Mouse (Mus musculus): ENCODE data around the gene Plcl2. TPM values are rescaled to one million over a fixed set of nuclear protein-coding genes. Genes with fewer than 3 reads are reported as not detected.

Gene Plcl2
- polyA plus RNA-seq, 1 experiment from 2014 or later = 6.7 TPM

GRCm38 (mm10) chr17:50495216-50495889, 13.8 kb upstream of the Plcl2 start:
- Histone ChIP-seq H3K9me3 (ENCODE audit: control insufficient read depth, low read length) (no peaks in the 10 kb centered on the region), H3K9ac (ENCODE audit: low read depth, low read length) (no peak overlapping the region), H3K4me2 (replicated peaks; ENCODE audit: low read depth, low read length) (no peak overlapping the region), H3K4me1 (replicated peaks; ENCODE audit: control insufficient read depth, insufficient read depth, low read length) (no peaks in the 10 kb centered on the region), H3K27ac (ENCODE audit: low read depth, low read length) (no peak overlapping the region), H3K36me3 (ENCODE audit: control insufficient read depth, insufficient read depth, low read length) (no peaks in the 10 kb centered on the region), H3K4me3 (ENCODE audit: low read depth, low read length) (no peak overlapping the region), H3K27me3 (ENCODE audit: control insufficient read depth, insufficient read depth, low read length) (no peaks in the 10 kb centered on the region)
- DNase-seq (ENCODE audit: low spot score) (peak; percentile 31), ATAC-seq (ENCODE audit: low FRiP score) (no peak)
- 67% methylated on average over 10 of the region's 10 CpGs for WGBS

- H3K4me2 ChIP-seq (replicated peaks; ENCODE audit: low read depth, low read length) = no peak overlapping the region
- no peaks in the 10 kb centered on the region for H3K36me3 ChIP-seq (ENCODE audit: control insufficient read depth, insufficient read depth, low read length)
- no peaks in the 10 kb centered on the region for H3K9me3 ChIP-seq (ENCODE audit: control insufficient read depth, low read length)
- no peak overlapping the region for H3K4me3 ChIP-seq (ENCODE audit: low read depth, low read length)
- H3K27ac ChIP-seq (ENCODE audit: low read depth, low read length) = no peak overlapping the region
- H3K4me1 ChIP-seq (replicated peaks; ENCODE audit: control insufficient read depth, insufficient read depth, low read length) = no peaks in the 10 kb centered on the region
- H3K9ac ChIP-seq (ENCODE audit: low read depth, low read length) = no peak overlapping the region
- no peak for ATAC-seq (ENCODE audit: low FRiP score)
- DNase-seq (ENCODE audit: low spot score) = no peak
- no peaks in the 10 kb centered on the region for H3K27me3 ChIP-seq (ENCODE audit: control insufficient read depth, insufficient read depth, low read length)
- WGBS = 52% methylated on average over 7 of the region's 7 CpGs
Observed at GRCm38 (mm10) chr17:50498062-50498697, 11.0 kb upstream of the Plcl2 start.

- ATAC-seq (ENCODE audit: low FRiP score) (no peak), DNase-seq (ENCODE audit: low spot score) (no peak)
- no peaks in the 10 kb centered on the region for H3K4me1 ChIP-seq (replicated peaks; ENCODE audit: control insufficient read depth, insufficient read depth, low read length)
- WGBS = 67% methylated on average over 16 of the region's 16 CpGs
- no peak overlapping the region for H3K4me3 ChIP-seq (ENCODE audit: low read depth, low read length)
- no peak overlapping the region for H3K4me2 ChIP-seq (replicated peaks; ENCODE audit: low read depth, low read length)
- H3K27ac ChIP-seq (ENCODE audit: low read depth, low read length) = no peak overlapping the region
- no peaks in the 10 kb centered on the region for H3K9me3 ChIP-seq (ENCODE audit: control insufficient read depth, low read length)
- no peak overlapping the region for H3K9ac ChIP-seq (ENCODE audit: low read depth, low read length)
- H3K27me3 ChIP-seq (ENCODE audit: control insufficient read depth, insufficient read depth, low read length) = no peaks in the 10 kb centered on the region
- H3K36me3 ChIP-seq (ENCODE audit: control insufficient read depth, insufficient read depth, low read length) = no peaks in the 10 kb centered on the region
Observed at GRCm38 (mm10) chr17:50499091-50499790, 10.0 kb upstream of the Plcl2 start.

- 74% methylated on average over 6 of the region's 6 CpGs for WGBS
- Histone ChIP-seq H3K36me3 (ENCODE audit: control insufficient read depth, insufficient read depth, low read length) (no peaks in the 10 kb centered on the region), H3K9ac (ENCODE audit: low read depth, low read length) (no peak overlapping the region), H3K4me2 (replicated peaks; ENCODE audit: low read depth, low read length) (no peak overlapping the region), H3K27me3 (ENCODE audit: control insufficient read depth, insufficient read depth, low read length) (no peaks in the 10 kb centered on the region), H3K4me1 (replicated peaks; ENCODE audit: control insufficient read depth, insufficient read depth, low read length) (no peaks in the 10 kb centered on the region), H3K4me3 (ENCODE audit: low read depth, low read length) (no peak overlapping the region), H3K27ac (ENCODE audit: low read depth, low read length) (no peak overlapping the region), H3K9me3 (ENCODE audit: control insufficient read depth, low read length) (no peaks in the 10 kb centered on the region)
- ATAC-seq (ENCODE audit: low FRiP score) (no peak), DNase-seq (ENCODE audit: low spot score) (no peak)
Observed at GRCm38 (mm10) chr17:50500806-50501205, 8.4 kb upstream of the Plcl2 start.

- no peak overlapping the region for H3K9ac ChIP-seq (ENCODE audit: low read depth, low read length)
- H3K36me3 ChIP-seq (ENCODE audit: control insufficient read depth, insufficient read depth, low read length) = no peaks in the 10 kb centered on the region
- no peaks in the 10 kb centered on the region; the same call in 1 of the 2 replicates for H3K27me3 ChIP-seq (ENCODE audit: control insufficient read depth, insufficient read depth, low read length)
- ATAC-seq (ENCODE audit: low FRiP score) (no peak), DNase-seq (ENCODE audit: low spot score) (no peak)
- 86% methylated on average over 7 of the region's 7 CpGs for WGBS
- H3K4me1 ChIP-seq (replicated peaks; ENCODE audit: control insufficient read depth, insufficient read depth, low read length) = no peaks in the 10 kb centered on the region
- no peak overlapping the region for H3K4me2 ChIP-seq (replicated peaks; ENCODE audit: low read depth, low read length)
- no peaks in the 10 kb centered on the region for H3K9me3 ChIP-seq (ENCODE audit: control insufficient read depth, low read length)
- H3K27ac ChIP-seq (ENCODE audit: low read depth, low read length) = no peak overlapping the region
- H3K4me3 ChIP-seq (ENCODE audit: low read depth, low read length) = no peak overlapping the region
Observed at GRCm38 (mm10) chr17:50503075-50503474, 6.1 kb upstream of the Plcl2 start.

GRCm38 (mm10) chr17:50504070-50504846, 4.9 kb upstream of the Plcl2 start:
- no peaks in the 10 kb centered on the region for H3K9me3 ChIP-seq (ENCODE audit: control insufficient read depth, low read length)
- H3K4me3 ChIP-seq (ENCODE audit: low read depth, low read length) = no peak overlapping the region
- no peak overlapping the region for H3K9ac ChIP-seq (ENCODE audit: low read depth, low read length)
- DNase-seq (ENCODE audit: low spot score) (no peak), ATAC-seq (ENCODE audit: low FRiP score) (no peak)
- no peaks in the 10 kb centered on the region; the same call in 1 of the 2 replicates for H3K27me3 ChIP-seq (ENCODE audit: control insufficient read depth, insufficient read depth, low read length)
- H3K4me1 ChIP-seq (replicated peaks; ENCODE audit: control insufficient read depth, insufficient read depth, low read length) = no peaks in the 10 kb centered on the region
- no peak overlapping the region for H3K27ac ChIP-seq (ENCODE audit: low read depth, low read length)
- no peaks in the 10 kb centered on the region for H3K36me3 ChIP-seq (ENCODE audit: control insufficient read depth, insufficient read depth, low read length)
- 72% methylated on average over 6 of the region's 6 CpGs for WGBS
- H3K4me2 ChIP-seq (replicated peaks; ENCODE audit: low read depth, low read length) = no peak overlapping the region

GRCm38 (mm10) chr17:50505910-50506634, 3.1 kb upstream of the Plcl2 start:
- Histone ChIP-seq H3K36me3 (ENCODE audit: control insufficient read depth, insufficient read depth, low read length) (no peaks in the 10 kb centered on the region), H3K27me3 (ENCODE audit: control insufficient read depth, insufficient read depth, low read length) (no peaks in the 10 kb centered on the region; the same call in 1 of the 2 replicates), H3K9me3 (ENCODE audit: control insufficient read depth, low read length) (no peaks in the 10 kb centered on the region), H3K27ac (ENCODE audit: low read depth, low read length) (no peak overlapping the region), H3K4me2 (replicated peaks; ENCODE audit: low read depth, low read length) (no peak overlapping the region), H3K4me1 (replicated peaks; ENCODE audit: control insufficient read depth, insufficient read depth, low read length) (no peaks in the 10 kb centered on the region), H3K9ac (ENCODE audit: low read depth, low read length) (no peak overlapping the region), H3K4me3 (ENCODE audit: low read depth, low read length) (no peak overlapping the region)
- WGBS = 77% methylated on average over 10 of the region's 10 CpGs
- DNase-seq (ENCODE audit: low spot score) (no peak), ATAC-seq (ENCODE audit: low FRiP score) (no peak)

GRCm38 (mm10) chr17:50506861-50507321, 2.3 kb upstream of the Plcl2 start:
- DNase-seq (ENCODE audit: low spot score) (no peak), ATAC-seq (ENCODE audit: low FRiP score) (no peak)
- Histone ChIP-seq H3K4me1 (replicated peaks; ENCODE audit: control insufficient read depth, insufficient read depth, low read length) (no peaks in the 10 kb centered on the region), H3K4me3 (ENCODE audit: low read depth, low read length) (no peak overlapping the region), H3K9me3 (ENCODE audit: control insufficient read depth, low read length) (no peaks in the 10 kb centered on the region), H3K36me3 (ENCODE audit: control insufficient read depth, insufficient read depth, low read length) (no peaks in the 10 kb centered on the region), H3K4me2 (replicated peaks; ENCODE audit: low read depth, low read length) (no peak overlapping the region), H3K9ac (ENCODE audit: low read depth, low read length) (no peak overlapping the region), H3K27ac (ENCODE audit: low read depth, low read length) (no peak overlapping the region), H3K27me3 (ENCODE audit: control insufficient read depth, insufficient read depth, low read length) (no peaks in the 10 kb centered on the region; the same call in 1 of the 2 replicates)
- 90% methylated on average over 13 of the region's 13 CpGs for WGBS
